ENCODE assay signal across 37 mouse cellular contexts in the genomic region with DNA sequence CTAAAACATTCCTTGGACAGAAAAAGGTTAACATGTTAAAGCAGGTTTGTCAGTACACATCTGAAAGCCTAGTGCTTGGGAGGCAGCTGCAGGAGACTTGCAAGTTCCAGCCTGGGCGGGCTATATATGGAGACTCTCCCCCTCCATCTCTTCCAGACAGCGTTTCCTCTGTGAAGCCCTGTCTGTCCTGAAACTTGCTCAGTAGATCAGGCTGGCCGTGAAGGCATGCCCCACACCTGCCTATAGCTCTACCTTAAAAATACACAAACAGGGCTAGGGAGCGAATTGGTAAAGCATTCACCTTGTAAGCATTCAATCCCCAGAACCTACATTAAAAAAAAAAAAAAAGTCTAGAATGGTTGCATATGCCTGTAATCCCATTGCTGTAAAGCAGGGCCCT. TPM values are rescaled to one million over a fixed set of nuclear protein-coding genes. Genes with fewer than 3 reads are reported as not detected.
"Had no signal": no experiment of that assay in that cellular context is flagged by ENCODE, and none has a peak within 500 bp of the region (broad histone marks: within the 10 kb centered on the region; RNA-seq: fewer than 3 reads in every experiment).

No protein-coding gene starts in this region.

- H3K4me1 ChIP-seq: forebrain, embryonic 15.5 days; hindbrain, embryonic 13.5 days; hindbrain, embryonic 15.5 days; limb, embryonic 13.5 days; limb, embryonic 15.5 days; liver, embryonic 12.5 days had no signal

- H3K9ac ChIP-seq: forebrain, embryonic 15.5 days; forebrain, postnatal 0 days; heart, embryonic 12.5 days; hindbrain, embryonic 13.5 days; hindbrain, embryonic 15.5 days; limb, embryonic 13.5 days; limb, embryonic 15.5 days; liver, embryonic 12.5 days had no signal

- H3K9me3 ChIP-seq: forebrain, embryonic 15.5 days; heart, embryonic 12.5 days; hindbrain, embryonic 13.5 days; hindbrain, embryonic 15.5 days; limb, embryonic 13.5 days; limb, embryonic 15.5 days; liver, embryonic 12.5 days had no signal

- H3K27me3 ChIP-seq: forebrain, embryonic 15.5 days; heart, embryonic 12.5 days; hindbrain, embryonic 13.5 days; hindbrain, embryonic 15.5 days; limb, embryonic 15.5 days; liver, embryonic 12.5 days had no signal

- DNase-seq: forebrain, postnatal 0 days; gastrocnemius, postnatal 14 days; gastrocnemius, postnatal 36 days; heart, adult 18-20 months; heart, postnatal 10 days; kidney, adult 11 months; kidney, adult 2 months; kidney, adult 9 months; kidney, postnatal 10 days; kidney, postnatal 25 days; kidney, postnatal 4 days had no signal

- H3K36me3 ChIP-seq: forebrain, embryonic 15.5 days; heart, embryonic 12.5 days; hindbrain, embryonic 13.5 days; hindbrain, embryonic 15.5 days; limb, embryonic 13.5 days; limb, embryonic 15.5 days; liver, embryonic 12.5 days had no signal

- H3K4me3 ChIP-seq: forebrain, embryonic 15.5 days; heart, embryonic 12.5 days; hindbrain, embryonic 13.5 days; hindbrain, embryonic 15.5 days; layer of hippocampus, adult 2 months; left cerebral cortex, adult 2 months; limb, embryonic 13.5 days; limb, embryonic 15.5 days; liver, embryonic 12.5 days had no signal

- H3K27ac ChIP-seq: forebrain, embryonic 15.5 days; hindbrain, embryonic 13.5 days; hindbrain, embryonic 15.5 days; hindbrain, postnatal 0 days; layer of hippocampus, adult 2 months; left cerebral cortex, adult 2 months; limb, embryonic 13.5 days; limb, embryonic 15.5 days; liver, embryonic 12.5 days had no signal

- ATAC-seq: forebrain, embryonic 15.5 days; forebrain, postnatal 0 days; hindbrain, postnatal 0 days; intestine, embryonic 16.5 days; liver, embryonic 12.5 days had no signal

- H3K4me2 ChIP-seq: forebrain, embryonic 15.5 days; heart, embryonic 12.5 days; hindbrain, embryonic 13.5 days; hindbrain, embryonic 15.5 days; limb, embryonic 13.5 days; limb, embryonic 15.5 days; liver, embryonic 12.5 days had no signal

RNA-seq across cellular contexts. Expression of a gene that starts 20.4 kb away (rescaled TPM):
- total RNA-seq: forebrain, postnatal 0 days; gastrocnemius, adult 18-20 months; gastrocnemius, adult 8-10 months; gastrocnemius, postnatal 14 days; gastrocnemius, postnatal 36 days; hematopoietic stem cell, adult 5-6 weeks; hindbrain, postnatal 0 days; layer of hippocampus, postnatal 10 days; left cerebral cortex, postnatal 36 days had no signal
- polyA plus RNA-seq: forebrain, postnatal 0 days; gonadal fat pad, adult 2 months; heart, embryonic 14.5 days; heart, embryonic 16.5 days; limb, embryonic 13.5 days; limb, embryonic 15.5 days had no signal

RNA-seq across cellular contexts. Expression of a gene that starts 23.6 kb away (rescaled TPM):
- total RNA-seq: forebrain, postnatal 0 days; gastrocnemius, adult 18-20 months; gastrocnemius, adult 8-10 months; gastrocnemius, postnatal 14 days; gastrocnemius, postnatal 36 days; heart, postnatal 25 days; hematopoietic stem cell, adult 5-6 weeks; hindbrain, postnatal 0 days; layer of hippocampus, adult 2 months; layer of hippocampus, postnatal 25 days; left cerebral cortex, adult 2 months; left cerebral cortex, postnatal 14 days; left cerebral cortex, postnatal 36 days had no signal
- polyA plus RNA-seq: forebrain, embryonic 15.5 days; forebrain, postnatal 0 days; gonadal fat pad, adult 2 months; heart, embryonic 12.5 days; heart, embryonic 14.5 days; heart, embryonic 16.5 days; hindbrain, embryonic 11.5 days; hindbrain, embryonic 13.5 days; hindbrain, embryonic 15.5 days; intestine, embryonic 14.5 days; kidney, embryonic 16.5 days; limb, embryonic 11.5 days; limb, embryonic 13.5 days; limb, embryonic 15.5 days; liver, embryonic 12.5 days had no signal
